Mouse (Mus musculus): ENCODE measurements around the gene Ggt1. TPM values are rescaled to one million over a fixed set of nuclear protein-coding genes. Genes with fewer than 3 reads are reported as not detected.

Ggt1 gene
- total and polyA plus RNA-seq, 3 experiments, result not detected

- H3K9me3 ChIP-seq (replicated peaks), result no peaks in the 10 kb centered on the region
- DNase-seq (ENCODE audit: low spot score) (no peak), ATAC-seq (ENCODE audit: extremely low read depth, insufficient number of reproducible peaks, low FRiP score, poor library complexity, severe bottlenecking) (no peak)
- TF ChIP-seq POLR2AphosphoS5 (IDR thresholded peaks at IDR 0.05; ENCODE audit: insufficient replicate concordance, low read depth, low read length) (no peak), CTCF (IDR thresholded peaks at IDR 0.05; ENCODE audit: low read depth, low read length) (no peak), GATA1 (IDR thresholded peaks at IDR 0.05; ENCODE audit: borderline replicate concordance, low read length) (no peak), GATA2 (IDR thresholded peaks at IDR 0.05; ENCODE audit: borderline replicate concordance, low read depth, low read length) (no peak), TAL1 (conservative IDR thresholded peaks at IDR 0.05; ENCODE audit: low read depth, low read length) (no peak)
- no peak overlapping the region for H3K4me3 ChIP-seq (ENCODE audit: low read depth, low read length)
- peaks cover 72% of the 10 kb centered on the region for H3K36me3 ChIP-seq (replicated peaks)
- H3K27me3 ChIP-seq (ENCODE audit: insufficient read depth, low read length), result no peaks in the 10 kb centered on the region
- H3K4me1 ChIP-seq (ENCODE audit: insufficient read depth, low read depth, low read length), result peaks cover 10% of the 10 kb centered on the region
Measured at GRCm38 (mm10) chr10:75534934-75535333, 26.5 kb upstream of the Ggt1 start.

GRCm38 (mm10) chr10:75535423-75535822 is 26.0 kb upstream of the Ggt1 start:
- Histone ChIP-seq H3K4me3 (ENCODE audit: low read depth, low read length) (no peak overlapping the region), H3K4me1 (ENCODE audit: insufficient read depth, low read depth, low read length) (peaks cover 8% of the 10 kb centered on the region), H3K9me3 (replicated peaks) (no peaks in the 10 kb centered on the region), H3K36me3 (replicated peaks) (peaks cover 68% of the 10 kb centered on the region), H3K27me3 (ENCODE audit: insufficient read depth, low read length) (no peaks in the 10 kb centered on the region)
- TF ChIP-seq POLR2AphosphoS5 (IDR thresholded peaks at IDR 0.05; ENCODE audit: insufficient replicate concordance, low read depth, low read length) (no peak), TAL1 (conservative IDR thresholded peaks at IDR 0.05; ENCODE audit: low read depth, low read length) (no peak), GATA1 (IDR thresholded peaks at IDR 0.05; ENCODE audit: borderline replicate concordance, low read length) (no peak), CTCF (IDR thresholded peaks at IDR 0.05; ENCODE audit: low read depth, low read length) (no peak), GATA2 (IDR thresholded peaks at IDR 0.05; ENCODE audit: borderline replicate concordance, low read depth, low read length) (no peak)
- DNase-seq (ENCODE audit: low spot score), result no peak
- no peak for ATAC-seq (ENCODE audit: extremely low read depth, insufficient number of reproducible peaks, low FRiP score, poor library complexity, severe bottlenecking)

GRCm38 (mm10) chr10:75536123-75536522 is 25.3 kb upstream of the Ggt1 start:
- no peak overlapping the region for H3K4me3 ChIP-seq (ENCODE audit: low read depth, low read length)
- peaks cover 8% of the 10 kb centered on the region for H3K4me1 ChIP-seq (ENCODE audit: insufficient read depth, low read depth, low read length)

GRCm38 (mm10) chr10:75547901-75548300 is 13.5 kb upstream of the Ggt1 start:
- DNase-seq (ENCODE audit: low spot score) (no peak), ATAC-seq (ENCODE audit: extremely low read depth, insufficient number of reproducible peaks, low FRiP score, poor library complexity, severe bottlenecking) (no peak)
- Histone ChIP-seq H3K27me3 (ENCODE audit: insufficient read depth, low read length) (peaks cover 11% of the 10 kb centered on the region), H3K4me1 (ENCODE audit: insufficient read depth, low read depth, low read length) (no peaks in the 10 kb centered on the region), H3K9me3 (replicated peaks) (no peaks in the 10 kb centered on the region), H3K4me3 (ENCODE audit: low read depth, low read length) (no peak overlapping the region), H3K36me3 (replicated peaks) (no peaks in the 10 kb centered on the region)
- TF ChIP-seq POLR2AphosphoS5 (IDR thresholded peaks at IDR 0.05; ENCODE audit: insufficient replicate concordance, low read depth, low read length) (no peak), GATA2 (IDR thresholded peaks at IDR 0.05; ENCODE audit: borderline replicate concordance, low read depth, low read length) (no peak), TAL1 (conservative IDR thresholded peaks at IDR 0.05; ENCODE audit: low read depth, low read length) (no peak), GATA1 (IDR thresholded peaks at IDR 0.05; ENCODE audit: borderline replicate concordance, low read length) (no peak), CTCF (IDR thresholded peaks at IDR 0.05; ENCODE audit: low read depth, low read length) (no peak)

More at GRCm38 (mm10) chr10:75536123-75536522, 25.3 kb upstream of the Ggt1 start:
- Histone ChIP-seq H3K9me3 (replicated peaks) (no peaks in the 10 kb centered on the region), H3K36me3 (replicated peaks) (peaks cover 61% of the 10 kb centered on the region), H3K27me3 (ENCODE audit: insufficient read depth, low read length) (no peaks in the 10 kb centered on the region)
- ATAC-seq (ENCODE audit: extremely low read depth, insufficient number of reproducible peaks, low FRiP score, poor library complexity, severe bottlenecking), result no peak
- TF ChIP-seq TAL1 (conservative IDR thresholded peaks at IDR 0.05; ENCODE audit: low read depth, low read length), result no peak
- no peak for TF ChIP-seq POLR2AphosphoS5 (IDR thresholded peaks at IDR 0.05; ENCODE audit: insufficient replicate concordance, low read depth, low read length)
- TF ChIP-seq GATA1 (IDR thresholded peaks at IDR 0.05; ENCODE audit: borderline replicate concordance, low read length), result no peak
- no peak for TF ChIP-seq CTCF (IDR thresholded peaks at IDR 0.05; ENCODE audit: low read depth, low read length)
- TF ChIP-seq GATA2 (IDR thresholded peaks at IDR 0.05; ENCODE audit: borderline replicate concordance, low read depth, low read length), result no peak
- DNase-seq (ENCODE audit: low spot score), result no peak

- no peak for DNase-seq (ENCODE audit: low spot score)
- TF ChIP-seq GATA1 (IDR thresholded peaks at IDR 0.05; ENCODE audit: borderline replicate concordance, low read length) (no peak), TAL1 (conservative IDR thresholded peaks at IDR 0.05; ENCODE audit: low read depth, low read length) (no peak), CTCF (IDR thresholded peaks at IDR 0.05; ENCODE audit: low read depth, low read length) (no peak), POLR2AphosphoS5 (IDR thresholded peaks at IDR 0.05; ENCODE audit: insufficient replicate concordance, low read depth, low read length) (no peak), GATA2 (IDR thresholded peaks at IDR 0.05; ENCODE audit: borderline replicate concordance, low read depth, low read length) (no peak)
- H3K9me3 ChIP-seq (replicated peaks), result no peaks in the 10 kb centered on the region
Measured at GRCm38 (mm10) chr10:75548486-75548885, 12.9 kb upstream of the Ggt1 start.

GRCm38 (mm10) chr10:75549886-75550285 is 11.5 kb upstream of the Ggt1 start:
- ATAC-seq (ENCODE audit: extremely low read depth, insufficient number of reproducible peaks, low FRiP score, poor library complexity, severe bottlenecking), result no peak
- no peak for DNase-seq (ENCODE audit: low spot score)

More at GRCm38 (mm10) chr10:75548486-75548885, 12.9 kb upstream of the Ggt1 start:
- no peak for ATAC-seq (ENCODE audit: extremely low read depth, insufficient number of reproducible peaks, low FRiP score, poor library complexity, severe bottlenecking)
- Histone ChIP-seq H3K4me3 (ENCODE audit: low read depth, low read length) (no peak overlapping the region), H3K27me3 (ENCODE audit: insufficient read depth, low read length) (peaks cover 16% of the 10 kb centered on the region), H3K4me1 (ENCODE audit: insufficient read depth, low read depth, low read length) (no peaks in the 10 kb centered on the region), H3K36me3 (replicated peaks) (no peaks in the 10 kb centered on the region)

More at GRCm38 (mm10) chr10:75549886-75550285, 11.5 kb upstream of the Ggt1 start:
- Histone ChIP-seq H3K9me3 (replicated peaks) (no peaks in the 10 kb centered on the region), H3K27me3 (ENCODE audit: insufficient read depth, low read length) (peaks cover 22% of the 10 kb centered on the region), H3K4me3 (ENCODE audit: low read depth, low read length) (no peak overlapping the region), H3K36me3 (replicated peaks) (no peaks in the 10 kb centered on the region), H3K4me1 (ENCODE audit: insufficient read depth, low read depth, low read length) (peaks cover 4% of the 10 kb centered on the region; the same call in 1 of the 2 replicates)
- TF ChIP-seq GATA1 (IDR thresholded peaks at IDR 0.05; ENCODE audit: borderline replicate concordance, low read length) (no peak), POLR2AphosphoS5 (IDR thresholded peaks at IDR 0.05; ENCODE audit: insufficient replicate concordance, low read depth, low read length) (no peak), GATA2 (IDR thresholded peaks at IDR 0.05; ENCODE audit: borderline replicate concordance, low read depth, low read length) (no peak), CTCF (IDR thresholded peaks at IDR 0.05; ENCODE audit: low read depth, low read length) (no peak), TAL1 (conservative IDR thresholded peaks at IDR 0.05; ENCODE audit: low read depth, low read length) (no peak)

All from G1E (cell line).